Mouse (Mus musculus): ENCODE data around the gene Mtch2. TPM values are rescaled to one million over a fixed set of nuclear protein-coding genes. Genes with fewer than 3 reads are reported as not detected.
"Not testable (repeated sequence)": the region's sequence is repeated elsewhere in the genome, so short reads cannot be mapped to it uniquely, and the experiment has no call there.

Gene Mtch2
- total and polyA plus RNA-seq, 2 experiments from 2014 or later, result 124 to 195 TPM

DNA sequence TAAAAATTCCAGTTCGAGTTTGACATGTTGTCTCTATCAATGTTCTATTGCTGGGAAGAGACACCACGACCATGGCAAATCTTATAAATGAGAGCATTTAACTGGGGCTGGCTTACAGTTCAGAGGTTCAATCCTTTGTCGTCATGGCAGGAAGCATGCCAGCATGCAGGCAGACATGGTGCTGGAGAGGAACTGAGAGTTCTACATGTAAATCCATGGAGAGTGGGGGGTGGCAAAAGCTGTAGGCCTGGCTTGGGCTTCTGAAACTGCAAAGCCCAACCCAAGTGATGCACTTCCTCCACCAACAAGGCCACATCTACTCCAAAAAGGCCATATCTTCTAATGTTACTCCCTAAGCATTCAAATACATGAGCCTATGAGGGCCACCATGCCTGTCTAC is 26.1 kb upstream of the Mtch2 start:
- ATAC-seq (ENCODE audit: low FRiP score), result no peak
- H3K27ac ChIP-seq (ENCODE audit: low read depth, low read length), result no peak overlapping the region
- no peaks in the 10 kb centered on the region for H3K4me1 ChIP-seq (ENCODE audit: insufficient read depth, low read length)

DNA sequence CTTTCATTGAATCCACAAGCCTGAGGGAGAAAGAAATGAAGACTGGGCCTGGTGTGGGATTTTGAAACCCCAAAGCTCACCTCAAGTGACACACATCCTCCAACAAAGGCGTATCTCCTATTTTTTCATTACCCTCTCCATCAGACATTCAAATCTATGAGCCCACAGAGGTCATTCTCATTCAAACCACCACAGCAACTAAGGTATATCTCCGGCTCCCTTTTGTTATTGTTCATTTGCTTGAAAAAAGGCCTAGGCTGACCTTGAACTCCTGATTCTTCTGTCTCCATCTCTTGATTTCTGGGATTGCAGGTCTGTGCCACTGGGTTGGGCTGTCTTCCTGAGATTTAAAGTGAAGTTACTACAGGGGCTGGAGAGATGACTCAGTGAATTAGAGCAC is 24.0 kb upstream of the Mtch2 start:
- H3K27me3 ChIP-seq (ENCODE audit: insufficient read depth, low read length), result no peaks in the 10 kb centered on the region
- no peaks in the 10 kb centered on the region for H3K4me1 ChIP-seq (ENCODE audit: insufficient read depth, low read length)
- H3K9me3 ChIP-seq (ENCODE audit: low read length), result no peaks in the 10 kb centered on the region
- no peaks in the 10 kb centered on the region for H3K36me3 ChIP-seq (ENCODE audit: insufficient read depth, low read length)
- no peak for ATAC-seq (ENCODE audit: low FRiP score)
- H3K4me2 ChIP-seq (ENCODE audit: low read depth, low read length, poor library complexity, severe bottlenecking), result no peak overlapping the region
- no peak overlapping the region for H3K9ac ChIP-seq (replicated peaks; ENCODE audit: low read length, poor library complexity, severe bottlenecking)
- no peak for TF ChIP-seq CTCF (IDR thresholded peaks at IDR 0.05)
- no peak overlapping the region for H3K27ac ChIP-seq (ENCODE audit: low read depth, low read length)
- no peak overlapping the region for H3K4me3 ChIP-seq (ENCODE audit: low read depth, low read length)
- DNase-seq (ENCODE audit: low spot score), result no peak
- 86% methylated on average over 2 of the region's 2 CpGs for WGBS

More for the DNA sequence above, 26.1 kb upstream of the Mtch2 start:
- Histone ChIP-seq H3K36me3 (ENCODE audit: insufficient read depth, low read length) (no peaks in the 10 kb centered on the region), H3K4me2 (ENCODE audit: low read depth, low read length, poor library complexity, severe bottlenecking) (no peak overlapping the region), H3K27me3 (ENCODE audit: insufficient read depth, low read length) (no peaks in the 10 kb centered on the region), H3K9ac (replicated peaks; ENCODE audit: low read length, poor library complexity, severe bottlenecking) (no peak overlapping the region), H3K9me3 (ENCODE audit: low read length) (no peaks in the 10 kb centered on the region), H3K4me3 (ENCODE audit: low read depth, low read length) (no peak overlapping the region)
- DNase-seq (ENCODE audit: low spot score), result no peak
- TF ChIP-seq CTCF (IDR thresholded peaks at IDR 0.05), result no peak
- WGBS, result 79% methylated on average over 3 of the region's 3 CpGs

DNA sequence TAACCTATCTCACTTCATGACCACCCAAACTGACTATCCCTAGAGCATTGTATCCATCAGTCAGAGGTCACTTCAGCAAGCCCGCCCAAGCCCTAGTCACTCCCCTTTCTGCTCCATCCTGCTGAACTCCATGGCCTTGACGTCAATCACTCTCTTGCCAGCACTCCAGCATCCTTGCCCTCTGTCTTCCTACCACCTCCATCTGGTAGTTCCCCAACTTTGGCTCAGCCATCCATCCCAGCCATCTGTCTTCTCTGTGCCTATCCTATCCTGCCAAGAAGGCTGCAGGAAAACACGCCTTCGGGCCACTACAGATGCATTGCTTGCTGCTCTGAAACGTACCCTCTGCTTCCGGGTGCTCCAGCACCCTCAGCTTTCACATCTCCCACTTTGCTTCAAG is 23.2 kb upstream of the Mtch2 start:
- ATAC-seq (ENCODE audit: low FRiP score) (peak; percentile 54; the same call in 1 of the 2 replicates), DNase-seq (ENCODE audit: low spot score) (peak; percentile 78)
- Histone ChIP-seq H3K4me1 (ENCODE audit: insufficient read depth, low read length) (no peaks in the 10 kb centered on the region), H3K27ac (ENCODE audit: low read depth, low read length) (no peak overlapping the region), H3K4me3 (ENCODE audit: low read depth, low read length) (no peak overlapping the region), H3K9ac (replicated peaks; ENCODE audit: low read length, poor library complexity, severe bottlenecking) (no peak overlapping the region), H3K9me3 (ENCODE audit: low read length) (no peaks in the 10 kb centered on the region), H3K4me2 (ENCODE audit: low read depth, low read length, poor library complexity, severe bottlenecking) (no peak overlapping the region), H3K36me3 (ENCODE audit: insufficient read depth, low read length) (no peaks in the 10 kb centered on the region), H3K27me3 (ENCODE audit: insufficient read depth, low read length) (no peaks in the 10 kb centered on the region)
- 85% methylated on average over 6 of the region's 6 CpGs for WGBS
- TF ChIP-seq CTCF (IDR thresholded peaks at IDR 0.05), result no peak

- WGBS, result 89% methylated on average over 10 of the region's 10 CpGs
- H3K27me3 ChIP-seq (ENCODE audit: insufficient read depth, low read length); ATAC-seq (ENCODE audit: low FRiP score); H3K4me1 ChIP-seq (ENCODE audit: insufficient read depth, low read length); H3K4me2 ChIP-seq (ENCODE audit: low read depth, low read length, poor library complexity, severe bottlenecking); H3K9me3 ChIP-seq (ENCODE audit: low read length); H3K27ac ChIP-seq (ENCODE audit: low read depth, low read length); H3K36me3 ChIP-seq (ENCODE audit: insufficient read depth, low read length); DNase-seq (ENCODE audit: low spot score); H3K4me3 ChIP-seq (ENCODE audit: low read depth, low read length); H3K9ac ChIP-seq (replicated peaks; ENCODE audit: low read length, poor library complexity, severe bottlenecking): not testable (repeated sequence)
These were observed 22.4 kb upstream of the Mtch2 start for GRCm38 (mm10) chr2:90824528-90824927.

GRCm38 (mm10) chr2:90825515-90826172 is 21.3 kb upstream of the Mtch2 start:
- no peak for ATAC-seq (ENCODE audit: low FRiP score)
- no peaks in the 10 kb centered on the region for H3K4me1 ChIP-seq (ENCODE audit: insufficient read depth, low read length)
- DNase-seq (ENCODE audit: low spot score), result no peak
- no peak overlapping the region for H3K4me3 ChIP-seq (ENCODE audit: low read depth, low read length)
- 84% methylated on average over 11 of the region's 11 CpGs for WGBS
- no peak for TF ChIP-seq CTCF (IDR thresholded peaks at IDR 0.05)
- H3K4me2 ChIP-seq (ENCODE audit: low read depth, low read length, poor library complexity, severe bottlenecking), result no peak overlapping the region
- H3K27me3 ChIP-seq (ENCODE audit: insufficient read depth, low read length), result no peaks in the 10 kb centered on the region
- no peaks in the 10 kb centered on the region for H3K9me3 ChIP-seq (ENCODE audit: low read length)
- no peaks in the 10 kb centered on the region for H3K36me3 ChIP-seq (ENCODE audit: insufficient read depth, low read length)
- no peak overlapping the region for H3K27ac ChIP-seq (ENCODE audit: low read depth, low read length)
- H3K9ac ChIP-seq (replicated peaks; ENCODE audit: low read length, poor library complexity, severe bottlenecking), result no peak overlapping the region

DNA sequence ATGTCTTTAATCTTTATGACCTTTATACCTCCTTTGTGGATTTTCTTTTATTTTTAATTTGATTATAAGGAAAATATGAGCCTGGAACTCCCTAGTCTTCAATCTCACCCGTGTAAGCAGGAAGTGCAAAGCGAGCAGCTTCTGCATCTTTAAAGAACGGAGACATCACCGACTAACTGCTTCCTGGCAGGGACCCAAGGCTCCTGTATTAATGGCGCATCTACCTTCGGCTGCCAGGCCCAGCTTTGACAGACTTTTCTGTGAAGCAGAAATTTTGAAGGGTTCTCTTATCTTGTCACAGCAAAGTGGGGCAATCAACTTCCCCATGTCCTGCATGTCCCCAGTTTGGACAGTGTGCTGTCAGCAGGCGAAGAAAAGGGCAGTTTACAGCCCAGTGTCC is 18.2 kb upstream of the Mtch2 start:
- DNase-seq (ENCODE audit: low spot score) (peak; percentile 7), ATAC-seq (ENCODE audit: low FRiP score) (no peak)
- no peak for TF ChIP-seq CTCF (IDR thresholded peaks at IDR 0.05)
- 69% methylated on average over 7 of the region's 7 CpGs for WGBS
- Histone ChIP-seq H3K27me3 (ENCODE audit: insufficient read depth, low read length) (no peaks in the 10 kb centered on the region), H3K4me3 (ENCODE audit: low read depth, low read length) (no peak overlapping the region), H3K9ac (replicated peaks; ENCODE audit: low read length, poor library complexity, severe bottlenecking) (no peak overlapping the region), H3K36me3 (ENCODE audit: insufficient read depth, low read length) (no peaks in the 10 kb centered on the region), H3K4me1 (ENCODE audit: insufficient read depth, low read length) (no peaks in the 10 kb centered on the region), H3K9me3 (ENCODE audit: low read length) (no peaks in the 10 kb centered on the region), H3K4me2 (ENCODE audit: low read depth, low read length, poor library complexity, severe bottlenecking) (no peak overlapping the region), H3K27ac (ENCODE audit: low read depth, low read length) (no peak overlapping the region)
